Mouse (Mus musculus) forelimb bud, embryonic 11.5 days (tissue): ENCODE measurements at regions not wholly inside any gene's neighbourhood (a gene's known extent, or its start where the extent isn't known, plus 50 kb on each side); places are given as distances from the start of the nearest gene placed in this dataset.

Experiments used
- DNase-seq: peaks from one replicate; pipeline ENCODE4 v3.0.0-alpha.2; 2012; ENCODE audit warnings: low read depth, low spot score

DNA sequence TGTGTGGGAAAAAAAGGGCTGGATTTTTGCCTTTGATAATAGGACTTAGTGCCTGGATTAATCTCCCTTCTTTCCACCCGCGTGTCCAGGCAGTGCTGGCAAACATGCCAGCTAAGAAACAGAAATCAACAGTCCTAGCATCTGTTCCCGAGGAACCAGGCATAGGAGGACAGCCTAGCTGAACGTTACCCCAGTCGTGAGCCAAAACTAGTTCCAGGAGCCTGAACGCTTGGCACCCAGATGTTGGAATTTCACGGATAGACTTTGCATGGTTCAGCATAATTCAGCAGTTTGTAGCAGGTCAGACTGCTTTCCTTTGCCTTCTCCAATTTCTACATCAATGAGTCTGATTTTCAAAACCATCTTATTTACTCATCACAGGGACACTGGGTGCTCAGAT lies 62.6 kb upstream of the Kirrel3 start:
- DNase-seq = no peak

DNA sequence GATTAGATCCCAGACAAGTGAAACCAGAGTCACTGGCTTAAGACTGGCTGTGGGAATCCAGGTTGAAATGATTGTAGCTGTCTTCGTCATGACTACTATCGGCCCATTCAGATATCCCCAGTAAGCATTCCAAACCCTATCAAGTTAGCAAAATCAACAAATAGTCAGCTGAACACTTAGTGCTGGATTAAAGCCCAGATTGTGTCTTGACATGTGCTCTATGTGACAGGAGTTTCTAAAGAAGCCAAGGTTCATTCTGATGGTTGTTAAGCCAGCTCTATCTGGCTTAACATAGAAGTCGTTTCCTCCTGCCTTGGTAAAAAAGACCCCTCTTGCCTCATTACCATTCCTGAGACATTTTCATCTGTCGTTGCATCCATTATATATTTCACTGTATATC lies 59.1 kb upstream of the Kirrel3 start:
- no peak for DNase-seq

DNA sequence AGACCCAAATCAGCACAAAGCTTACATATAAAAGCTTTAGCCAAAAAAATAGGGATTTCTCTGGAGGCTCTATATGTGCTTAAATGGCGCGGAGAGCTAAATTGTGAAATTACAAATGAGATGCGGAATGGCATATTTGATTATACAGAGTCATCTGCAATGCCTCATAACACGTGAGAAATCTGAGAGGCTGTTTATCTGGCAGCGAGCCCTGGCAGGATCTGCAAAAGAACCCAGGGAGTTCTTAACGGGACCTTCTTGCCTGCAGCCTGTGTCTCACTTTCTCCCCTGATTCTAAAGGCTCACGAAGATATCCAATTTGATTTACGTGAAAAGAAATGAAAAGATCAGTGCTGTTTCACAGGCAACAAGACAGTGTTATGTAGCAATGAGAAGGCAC lies 58.0 kb upstream of the Kirrel3 start:
- no peak for DNase-seq
